24 mouse cellular contexts compared by ENCODE assay signal in the genomic region with DNA sequence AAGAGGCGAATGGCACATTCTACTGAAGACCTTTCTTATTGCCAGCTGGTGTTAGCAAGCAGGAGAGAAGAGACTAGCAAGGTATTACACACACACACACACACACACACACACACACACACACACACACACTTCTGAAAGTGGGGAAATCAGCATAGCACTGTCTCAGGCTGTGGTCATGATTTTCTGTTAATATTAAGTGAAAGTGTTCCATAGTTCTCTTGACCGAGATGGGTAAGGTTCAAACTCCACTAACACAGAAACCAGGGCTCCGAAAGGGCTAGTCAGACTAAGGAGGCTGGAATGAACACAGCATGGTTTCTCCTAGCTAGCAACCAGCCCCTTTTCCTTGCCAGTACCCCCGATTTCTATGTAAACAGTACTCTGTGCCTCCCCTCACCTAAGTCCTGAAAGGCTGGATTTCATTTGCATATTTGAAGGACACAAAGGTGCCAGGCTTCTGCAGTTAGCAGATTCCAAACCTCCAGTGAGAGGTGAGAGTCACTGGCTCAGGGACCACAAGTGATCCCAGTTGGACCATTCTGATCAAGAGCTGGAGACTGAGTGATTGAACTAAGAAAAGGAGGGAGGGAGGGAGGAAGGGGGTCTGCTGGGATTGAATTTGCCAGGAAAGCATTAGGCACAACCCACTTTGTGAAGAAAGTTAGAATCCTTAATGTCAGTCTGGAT.
DNase-seq lines count a peak whose midpoint lies in the region; ATAC-seq lines count a peak whose summit lies in the region.
"Had no signal": no experiment of that assay in that cellular context is flagged by ENCODE, and none has a peak within 500 bp of the region (broad histone marks: within the 10 kb centered on the region; RNA-seq: fewer than 3 reads in every experiment).

No protein-coding gene starts in this region.

- no peaks in the 10 kb centered on the region for H3K9me3 ChIP-seq in liver, embryonic 15.5 days (replicated peaks)
- H3K9me3 ChIP-seq: embryonic facial prominence, embryonic 15.5 days; forebrain, embryonic 10.5 days; heart, embryonic 10.5 days; neural tube, embryonic 15.5 days had no signal

- H3K4me1 ChIP-seq in liver, embryonic 15.5 days (replicated peaks) = no peaks in the 10 kb centered on the region
- H3K4me1 ChIP-seq: embryonic facial prominence, embryonic 15.5 days; neural tube, embryonic 15.5 days had no signal

- WGBS in liver, embryonic 15.5 days (ENCODE audit: insufficient replicate concordance) = 48% methylated on average over 4 of the region's 4 CpGs

- H3K27ac ChIP-seq in liver, embryonic 15.5 days (replicated peaks) = peak overlapping the region; percentile 51; the same call in 1 of the 2 replicates
- H3K27ac ChIP-seq: embryonic facial prominence, embryonic 15.5 days; forebrain, embryonic 10.5 days; heart, embryonic 10.5 days; hindbrain, embryonic 14.5 days; neural tube, embryonic 15.5 days; stomach, postnatal 0 days had no signal

- H3K9ac ChIP-seq in liver, embryonic 15.5 days = no peak overlapping the region
- H3K9ac ChIP-seq: embryonic facial prominence, embryonic 15.5 days; hindbrain, embryonic 14.5 days; lung, embryonic 14.5 days; neural tube, embryonic 15.5 days had no signal

- DNase-seq in ZHBTc4 (ENCODE audit: low read depth, low spot score) (peak; percentile 3), MN1 (ENCODE audit: low spot score) (no peak)
- peak; percentile 73 for DNase-seq in kidney, adult 18-20 months
- DNase-seq in kidney, postnatal 14 days = peak; percentile 76
- no peak for DNase-seq in spleen, adult 12 weeks (ENCODE audit: low spot score)
- no peak for DNase-seq in cerebellum, adult 18-20 months
- DNase-seq: cerebellum, postnatal 14 days; embryo, embryonic 11 days; gastrocnemius, postnatal 36 days; layer of hippocampus, postnatal 36 days; left cerebral cortex, postnatal 4 days; lung, embryonic 14.5 days; lung, postnatal 4 days; midbrain, embryonic 14.5 days; right cerebral cortex, postnatal 25 days; thymus, postnatal 36 days had no signal

- H3K4me3 ChIP-seq in liver, embryonic 15.5 days (replicated peaks) = no peak overlapping the region
- H3K4me3 ChIP-seq: embryonic facial prominence, embryonic 15.5 days; forebrain, embryonic 10.5 days; heart, embryonic 10.5 days; myocyte; neural tube, embryonic 15.5 days had no signal

- ATAC-seq in liver, embryonic 15.5 days (ENCODE audit: insufficient read depth) = peak; percentile 82

- H3K36me3 ChIP-seq in liver, embryonic 15.5 days (replicated peaks) = no peaks in the 10 kb centered on the region
- H3K36me3 ChIP-seq: embryonic facial prominence, embryonic 15.5 days; forebrain, embryonic 10.5 days; heart, embryonic 10.5 days; neural tube, embryonic 15.5 days had no signal

- no peaks in the 10 kb centered on the region for H3K27me3 ChIP-seq in liver, embryonic 15.5 days
- H3K27me3 ChIP-seq: embryonic facial prominence, embryonic 15.5 days; neural tube, embryonic 15.5 days had no signal

- H3K4me2 ChIP-seq in liver, embryonic 15.5 days = no peak overlapping the region
- H3K4me2 ChIP-seq: embryonic facial prominence, embryonic 15.5 days; hindbrain, embryonic 14.5 days; lung, embryonic 14.5 days; neural tube, embryonic 15.5 days had no signal

Comparison
In these comparisons a context has a peak if more than half of its experiments do, and no peak if none do; other contexts are left out.
1. DNase-seq: peak in ZHBTc4 (single experiment), kidney, adult 18-20 months (single experiment) and kidney, postnatal 14 days (single experiment); none in spleen, adult 12 weeks (single experiment), MN1 (single experiment) and cerebellum, adult 18-20 months (0 of 2).